Mouse (Mus musculus) kidney, adult 2 months (tissue): ENCODE measurements around the gene Mndal.
"Not testable (repeated sequence)": the region's sequence is repeated elsewhere in the genome, so short reads cannot be mapped to it uniquely, and the experiment has no call there.

Experiments
- CTCF ChIP-seq: fragments of 200-500 bp; conservative IDR thresholded peaks from 2 replicates; pipeline ENCODE4 v1.5.1; 2011; ENCODE audit warnings: low read depth, mild to moderate bottlenecking, control low read depth, low read length, moderate library complexity, mixed read lengths; ENCODE audit not compliant: insufficient read depth, insufficient read length
- POLR2A ChIP-seq: fragments of 200-500 bp; IDR thresholded peaks from one replicate; pipeline ENCODE4 v1.6.1; 2011; ENCODE audit warnings: low read depth, low read length, control low read depth

DNA sequence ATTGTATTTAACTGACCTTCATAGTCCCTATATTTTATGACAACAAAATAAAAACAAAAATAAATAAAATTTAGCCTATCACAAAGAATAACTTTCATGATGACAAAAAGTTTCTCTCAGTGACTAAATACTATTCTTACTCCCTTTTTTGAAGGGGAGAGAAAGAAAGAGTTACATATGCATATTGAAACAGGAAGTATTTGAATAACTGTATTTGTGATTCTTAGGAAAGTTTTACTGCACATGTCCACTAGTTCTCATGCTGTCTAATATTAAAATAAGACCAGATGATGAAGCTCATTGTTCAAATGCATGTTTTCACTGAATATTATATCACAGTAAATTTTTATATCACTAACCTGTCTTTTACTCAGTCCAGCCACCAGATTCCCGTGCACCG, 769 bp downstream of the Mndal start:
- not testable (repeated sequence) for TF ChIP-seq CTCF, POLR2A
